Mouse (Mus musculus): ENCODE measurements around the gene Arrdc5. TPM values are rescaled to one million over a fixed set of nuclear protein-coding genes. Genes with fewer than 3 reads are reported as not detected.

Gene Arrdc5
- polyA plus RNA-seq, 1 experiment = not detected

DNA sequence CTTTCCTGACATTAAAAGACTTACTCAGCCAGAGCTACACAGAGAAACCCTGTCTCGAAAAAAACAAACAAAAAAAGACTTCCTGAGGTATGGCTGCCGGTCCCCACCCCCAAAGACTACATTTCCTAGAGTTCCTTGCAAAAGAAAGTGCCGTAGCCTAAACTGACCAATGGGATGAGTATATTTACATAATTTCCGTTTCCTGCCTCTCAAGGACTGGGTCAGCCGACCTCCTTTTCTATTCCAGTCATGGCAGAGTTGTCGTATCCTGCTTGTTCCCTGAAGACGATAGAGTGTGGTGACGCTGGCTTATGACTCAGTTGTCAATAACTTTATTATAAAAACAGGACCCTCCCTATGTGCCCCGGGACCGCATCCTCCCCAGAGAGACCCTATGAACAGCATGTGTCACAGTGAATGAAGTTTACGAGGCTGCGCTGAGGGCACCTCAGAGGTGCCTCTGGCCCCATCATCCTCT is 30.9 kb downstream of the Arrdc5 start:
- peak overlapping the region; percentile 8 for H3ac ChIP-seq (ENCODE audit: control insufficient read depth, insufficient read length, low read depth)
- H3K4me3 ChIP-seq (ENCODE audit: insufficient read depth, poor library complexity, severe bottlenecking) = peak overlapping the region; percentile 2
- TF ChIP-seq USF1 (IDR thresholded peaks at IDR 0.05; ENCODE audit: low read depth) (peak; percentile 16), MAX (IDR thresholded peaks at IDR 0.05) (no peak)
- H3K36me3 ChIP-seq (ENCODE audit: control insufficient read depth, insufficient read depth) = peaks cover 4% of the 10 kb centered on the region
- no peaks in the 10 kb centered on the region for H3K27me3 ChIP-seq (ENCODE audit: control insufficient read depth, insufficient read depth, insufficient read length)
- peaks cover under 1% of the 10 kb centered on the region for H3K79me2 ChIP-seq (ENCODE audit: control insufficient read depth, insufficient read depth)
- H3K79me3 ChIP-seq (ENCODE audit: low read depth) = no peaks in the 10 kb centered on the region

DNA sequence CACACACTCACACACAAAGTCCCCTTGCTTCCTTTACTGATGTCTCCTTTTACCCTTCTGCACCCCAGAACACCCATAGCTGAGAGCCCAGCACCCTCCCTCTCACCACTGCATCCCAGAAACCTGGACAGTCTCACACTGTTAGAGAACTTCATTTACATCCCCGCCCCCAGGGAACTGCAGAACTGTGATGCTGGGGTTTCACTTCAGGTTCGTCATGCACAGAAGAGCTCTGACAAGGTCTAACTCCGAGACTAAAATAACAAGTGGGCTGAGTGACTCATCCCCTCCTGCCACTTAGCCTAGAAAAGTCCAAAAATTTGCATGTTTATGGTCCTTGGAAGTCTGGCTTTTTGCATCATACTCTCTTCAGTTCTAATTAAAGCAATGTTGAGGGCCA is 33.8 kb downstream of the Arrdc5 start:
- Histone ChIP-seq H3K27me3 (ENCODE audit: control insufficient read depth, insufficient read depth, insufficient read length) (no peaks in the 10 kb centered on the region), H3K4me3 (ENCODE audit: insufficient read depth, poor library complexity, severe bottlenecking) (no peak overlapping the region), H3K79me2 (ENCODE audit: control insufficient read depth, insufficient read depth) (peaks cover 25% of the 10 kb centered on the region), H3K36me3 (ENCODE audit: control insufficient read depth, insufficient read depth) (peaks cover 19% of the 10 kb centered on the region), H3ac (ENCODE audit: control insufficient read depth, insufficient read length, low read depth) (peak overlapping the region; percentile 45), H3K79me3 (ENCODE audit: low read depth) (peaks cover 3% of the 10 kb centered on the region)
- TF ChIP-seq FOSL1 (IDR thresholded peaks at IDR 0.05; ENCODE audit: insufficient read depth, low read length, poor library complexity, severe bottlenecking) (peak; percentile 49), MYOG (IDR thresholded peaks at IDR 0.05; ENCODE audit: control insufficient read depth, extremely low read depth, insufficient read length) (no peak)

GRCm38 (mm10) chr17:56265869-56266268 is 34.2 kb downstream of the Arrdc5 start:
- no peak for TF ChIP-seq CTCF (IDR thresholded peaks at IDR 0.05; ENCODE audit: control insufficient read depth, insufficient read depth, insufficient read length)
- peak; percentile 21 for TF ChIP-seq USF1 (IDR thresholded peaks at IDR 0.05; ENCODE audit: low read depth)
- peak; percentile 47 for TF ChIP-seq FOSL1 (IDR thresholded peaks at IDR 0.05; ENCODE audit: insufficient read depth, low read length, poor library complexity, severe bottlenecking)
- TF ChIP-seq MYOD1 (IDR thresholded peaks at IDR 0.05; ENCODE audit: control insufficient read depth, insufficient read length, low read depth) = peak; percentile 33
- Histone ChIP-seq H3K79me2 (ENCODE audit: control insufficient read depth, insufficient read depth) (peaks cover 29% of the 10 kb centered on the region), H3K27me3 (ENCODE audit: control insufficient read depth, insufficient read depth, insufficient read length) (no peaks in the 10 kb centered on the region), H3K36me3 (ENCODE audit: control insufficient read depth, insufficient read depth) (peaks cover 23% of the 10 kb centered on the region), H3K79me3 (ENCODE audit: low read depth) (peaks cover 6% of the 10 kb centered on the region), H3K4me3 (ENCODE audit: insufficient read depth, poor library complexity, severe bottlenecking) (no peak overlapping the region), H3ac (ENCODE audit: control insufficient read depth, insufficient read length, low read depth) (peak overlapping the region; percentile 45)

DNA sequence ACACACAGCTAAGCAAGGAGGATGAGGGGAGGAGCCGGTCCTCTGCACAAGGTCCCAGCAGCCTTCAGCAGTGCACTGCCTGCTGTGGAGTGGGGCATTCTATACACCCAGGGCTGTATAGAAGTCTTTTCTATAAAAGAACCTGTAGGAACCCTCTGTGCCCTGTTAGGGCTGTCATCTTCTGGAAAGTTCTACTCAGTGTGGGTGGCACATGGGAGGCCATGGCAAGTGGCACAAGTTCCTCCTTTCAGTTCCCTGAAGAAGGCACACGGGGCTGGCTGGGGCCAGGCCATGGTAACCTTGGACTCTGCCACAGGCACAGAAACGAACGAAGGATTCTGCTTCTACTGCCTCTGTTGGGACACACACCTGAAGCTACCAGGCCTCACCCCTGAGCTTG is 35.1 kb downstream of the Arrdc5 start:
- Histone ChIP-seq H3K79me3 (ENCODE audit: low read depth) (peaks cover 11% of the 10 kb centered on the region), H3K4me3 (ENCODE audit: insufficient read depth, poor library complexity, severe bottlenecking) (no peak overlapping the region), H3K79me2 (ENCODE audit: control insufficient read depth, insufficient read depth) (peaks cover 38% of the 10 kb centered on the region), H3ac (ENCODE audit: control insufficient read depth, insufficient read length, low read depth) (no peak overlapping the region), H3K36me3 (ENCODE audit: control insufficient read depth, insufficient read depth) (peaks cover 31% of the 10 kb centered on the region), H3K27me3 (ENCODE audit: control insufficient read depth, insufficient read depth, insufficient read length) (no peaks in the 10 kb centered on the region)
- TF ChIP-seq FOSL1 (IDR thresholded peaks at IDR 0.05; ENCODE audit: insufficient read depth, low read length, poor library complexity, severe bottlenecking) = no peak
- no peak for TF ChIP-seq CEBPB (IDR thresholded peaks at IDR 0.05; ENCODE audit: low read depth)
- TF ChIP-seq MAX (IDR thresholded peaks at IDR 0.05) = no peak
- no peak for TF ChIP-seq CTCF (IDR thresholded peaks at IDR 0.05; ENCODE audit: control insufficient read depth, insufficient read depth, insufficient read length)
- TF ChIP-seq MYOD1 (IDR thresholded peaks at IDR 0.05; ENCODE audit: control insufficient read depth, insufficient read length, low read depth) = no peak
- no peak for TF ChIP-seq MYOG (IDR thresholded peaks at IDR 0.05; ENCODE audit: control insufficient read depth, extremely low read depth, insufficient read length)
- no peak for TF ChIP-seq USF1 (IDR thresholded peaks at IDR 0.05; ENCODE audit: low read depth)

- H3ac ChIP-seq (ENCODE audit: control insufficient read depth, insufficient read length, low read depth) = no peak overlapping the region
- H3K27me3 ChIP-seq (ENCODE audit: control insufficient read depth, insufficient read depth, insufficient read length) = no peaks in the 10 kb centered on the region
- peaks cover 48% of the 10 kb centered on the region for H3K79me2 ChIP-seq (ENCODE audit: control insufficient read depth, insufficient read depth)
- H3K4me3 ChIP-seq (ENCODE audit: insufficient read depth, poor library complexity, severe bottlenecking) = no peak overlapping the region
- TF ChIP-seq FOSL1 (IDR thresholded peaks at IDR 0.05; ENCODE audit: insufficient read depth, low read length, poor library complexity, severe bottlenecking) = no peak
- TF ChIP-seq CTCF (IDR thresholded peaks at IDR 0.05; ENCODE audit: control insufficient read depth, insufficient read depth, insufficient read length) = peak; percentile 88
- peaks cover 21% of the 10 kb centered on the region for H3K79me3 ChIP-seq (ENCODE audit: low read depth)
- H3K36me3 ChIP-seq (ENCODE audit: control insufficient read depth, insufficient read depth) = peaks cover 40% of the 10 kb centered on the region
Observed at GRCm38 (mm10) chr17:56264020-56264419, 36.1 kb downstream of the Arrdc5 start.

DNA sequence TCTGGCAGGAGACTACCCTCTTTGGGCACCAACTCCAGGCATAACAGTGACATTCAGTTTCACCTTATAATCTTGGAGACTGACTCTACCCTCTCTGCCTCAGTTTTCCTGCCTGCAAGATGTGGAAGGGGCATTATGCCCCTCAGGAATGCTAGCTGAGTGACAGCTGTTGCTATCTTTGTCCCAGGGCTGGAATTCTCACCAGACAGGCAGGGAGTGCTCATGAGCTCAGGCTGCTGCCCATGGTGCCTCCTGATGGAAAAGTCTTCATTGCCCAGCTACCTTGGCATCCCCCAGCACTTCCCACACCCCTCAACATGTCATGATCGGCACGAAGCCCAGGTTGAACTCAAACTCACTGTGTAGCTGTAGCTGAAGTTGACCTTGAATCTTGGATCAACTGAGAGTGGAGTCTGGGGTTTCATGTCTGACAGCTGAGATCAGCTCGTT is 37.4 kb downstream of the Arrdc5 start:
- peaks cover 35% of the 10 kb centered on the region for H3K79me3 ChIP-seq (ENCODE audit: low read depth)
- H3K4me3 ChIP-seq (ENCODE audit: insufficient read depth, poor library complexity, severe bottlenecking) = no peak overlapping the region
- no peaks in the 10 kb centered on the region for H3K27me3 ChIP-seq (ENCODE audit: control insufficient read depth, insufficient read depth, insufficient read length)
- H3ac ChIP-seq (ENCODE audit: control insufficient read depth, insufficient read length, low read depth) = no peak overlapping the region
- no peak for TF ChIP-seq USF1 (IDR thresholded peaks at IDR 0.05; ENCODE audit: low read depth)
- no peak for TF ChIP-seq CEBPB (IDR thresholded peaks at IDR 0.05; ENCODE audit: low read depth)
- TF ChIP-seq CTCF (IDR thresholded peaks at IDR 0.05; ENCODE audit: control insufficient read depth, insufficient read depth, insufficient read length) = no peak
- TF ChIP-seq MAX (IDR thresholded peaks at IDR 0.05) = no peak
- no peak for TF ChIP-seq MYOG (IDR thresholded peaks at IDR 0.05; ENCODE audit: control insufficient read depth, extremely low read depth, insufficient read length)
- no peak for TF ChIP-seq FOSL1 (IDR thresholded peaks at IDR 0.05; ENCODE audit: insufficient read depth, low read length, poor library complexity, severe bottlenecking)
- no peak for TF ChIP-seq MYOD1 (IDR thresholded peaks at IDR 0.05; ENCODE audit: control insufficient read depth, insufficient read length, low read depth)
- peaks cover 61% of the 10 kb centered on the region for H3K79me2 ChIP-seq (ENCODE audit: control insufficient read depth, insufficient read depth)
- H3K36me3 ChIP-seq (ENCODE audit: control insufficient read depth, insufficient read depth) = peaks cover 49% of the 10 kb centered on the region
